Mouse (Mus musculus) small intestine, adult 2 months (tissue): ENCODE results near the gene Hcn1.

Source experiments
- CTCF ChIP-seq: fragments of 200-500 bp; IDR thresholded peaks from 2 replicates; pipeline ENCODE4 v1.5.1; 2012; ENCODE audit warnings: low read depth, mild to moderate bottlenecking, control low read depth, inconsistent platforms, low read length, moderate library complexity, mixed read lengths; ENCODE audit not compliant: insufficient replicate concordance, insufficient read length; ENCODE audit errors: extremely low read depth
- POLR2A ChIP-seq: fragments of 200-500 bp; IDR thresholded peaks from 2 replicates; pipeline ENCODE4 v1.6.1; 2012; ENCODE audit warnings: low read depth, mild to moderate bottlenecking, control low read depth, inconsistent platforms, low read length, moderate library complexity

DNA sequence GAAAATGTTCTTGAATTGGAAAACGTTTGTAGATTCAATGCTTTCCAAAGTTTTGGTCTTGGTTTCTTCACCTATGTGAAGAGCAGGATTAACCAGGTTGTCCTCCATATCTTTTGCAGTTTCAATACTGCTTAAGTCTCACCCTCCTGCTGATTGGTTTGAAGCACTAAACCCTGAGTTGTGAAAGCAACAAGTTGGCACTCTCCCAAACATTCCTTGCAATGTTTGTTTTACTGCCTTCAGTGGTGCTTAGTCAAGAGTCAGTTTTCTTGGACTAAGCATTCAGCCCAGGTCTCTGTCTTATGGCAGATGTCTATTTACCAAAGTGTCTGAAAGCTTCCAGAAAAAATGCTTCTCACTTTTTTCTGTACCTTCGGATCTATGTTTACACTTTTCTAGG is 67.2 kb downstream of the Hcn1 start:
- TF ChIP-seq CTCF = no peak
- TF ChIP-seq POLR2A = no peak
